Mouse (Mus musculus) small intestine, adult 2 months (tissue): ENCODE results near the gene Dennd6a. TPM values are rescaled to one million over a fixed set of nuclear protein-coding genes. Genes with fewer than 3 reads are reported as not detected.
"Not testable (repeated sequence)": the region's sequence is repeated elsewhere in the genome, so short reads cannot be mapped to it uniquely, and the experiment has no call there.

Source experiments
- H3K27ac ChIP-seq: fragments of 200-500 bp; 2 replicates; pipeline ENCODE4 v1.5.1; 2012; ENCODE audit warnings: low read depth, low read length, control low read depth, inconsistent platforms; ENCODE audit not compliant: insufficient read depth
- H3K27me3 ChIP-seq: fragments of 200-500 bp; 2 replicates; pipeline ENCODE4 v1.6.1; 2012; ENCODE audit warnings: mild to moderate bottlenecking, moderate library complexity, low read length, inconsistent platforms; ENCODE audit not compliant: control insufficient read depth, insufficient read depth
- H3K36me3 ChIP-seq: fragments of 200-500 bp; 2 replicates; pipeline ENCODE4 v1.6.1; 2012; ENCODE audit warnings: mild to moderate bottlenecking, low read length, control low read depth, inconsistent platforms; ENCODE audit not compliant: control insufficient read depth, insufficient read depth
- H3K4me1 ChIP-seq: fragments of 200-500 bp; 2 replicates; pipeline ENCODE4 v1.6.1; 2012; ENCODE audit warnings: low read length, inconsistent platforms, mixed read lengths; ENCODE audit not compliant: control insufficient read depth, insufficient read depth, insufficient read length
- H3K4me3 ChIP-seq: fragments of 200-500 bp; 2 replicates; pipeline ENCODE4 v1.5.1; 2012; ENCODE audit warnings: low read depth, mild to moderate bottlenecking, control low read depth, inconsistent platforms, low read length, moderate library complexity
- CTCF ChIP-seq: fragments of 200-500 bp; IDR thresholded peaks from 2 replicates; pipeline ENCODE4 v1.5.1; 2012; ENCODE audit warnings: low read depth, mild to moderate bottlenecking, control low read depth, inconsistent platforms, low read length, moderate library complexity, mixed read lengths; ENCODE audit not compliant: insufficient replicate concordance, insufficient read length; ENCODE audit errors: extremely low read depth
- POLR2A ChIP-seq: fragments of 200-500 bp; IDR thresholded peaks from 2 replicates; pipeline ENCODE4 v1.6.1; 2012; ENCODE audit warnings: low read depth, mild to moderate bottlenecking, control low read depth, inconsistent platforms, low read length, moderate library complexity
- WGBS: fragments of 180-500 bp; shearing (Covaris S2); methylation state at CpG from one replicate; pipeline ENCODE4 v1.1.7; 2018; 5-methylcytosine and 5-hydroxymethylcytosine counted together
- polyA plus RNA-seq: library from polyadenylated mRNA; depleted of rRNA; stranded (reverse); fragments of >200 nt; gene quantifications from 2 replicates; pipeline ENCODE4 v1.2.3, GENCODE M21; 2012

Gene Dennd6a
- polyA plus RNA-seq, 1 experiment = 8.6 TPM

GRCm38 (mm10) chr14:26663851-26664250 is 90.2 kb downstream of the Dennd6a start:
- no peak overlapping the region for H3K4me3 ChIP-seq
- peaks cover 7% of the 10 kb centered on the region; the same call in 1 of the 2 replicates for H3K4me1 ChIP-seq
- H3K27ac ChIP-seq = no peak overlapping the region
- no peak for TF ChIP-seq POLR2A
- no peak for TF ChIP-seq CTCF
- WGBS = 81% methylated on average over 2 of the region's 2 CpGs
- no peaks in the 10 kb centered on the region for H3K27me3 ChIP-seq
- peaks cover 16% of the 10 kb centered on the region for H3K36me3 ChIP-seq

DNA sequence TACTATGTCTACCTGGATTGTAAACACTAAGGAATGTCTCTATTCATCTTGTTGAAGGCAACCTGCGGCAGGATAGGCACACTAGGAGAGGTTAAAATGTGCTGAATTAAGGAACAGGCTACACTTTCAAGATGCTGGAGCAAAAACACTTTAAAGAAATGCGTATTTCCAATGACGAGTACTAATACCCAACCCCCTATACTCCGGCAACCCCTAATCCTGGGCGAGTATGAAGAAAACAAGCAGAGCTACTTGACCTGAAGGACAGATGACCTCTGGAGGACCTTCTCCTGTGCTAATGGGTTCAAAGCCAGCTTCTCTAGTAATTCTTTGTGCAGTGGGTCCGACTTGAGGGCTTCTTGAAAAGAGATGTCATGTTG is 94.3 kb downstream of the Dennd6a start:
- H3K27ac ChIP-seq = peak overlapping the region; percentile 89; the same call in 1 of the 2 replicates
- 6% methylated on average over 6 of the region's 6 CpGs for WGBS

DNA sequence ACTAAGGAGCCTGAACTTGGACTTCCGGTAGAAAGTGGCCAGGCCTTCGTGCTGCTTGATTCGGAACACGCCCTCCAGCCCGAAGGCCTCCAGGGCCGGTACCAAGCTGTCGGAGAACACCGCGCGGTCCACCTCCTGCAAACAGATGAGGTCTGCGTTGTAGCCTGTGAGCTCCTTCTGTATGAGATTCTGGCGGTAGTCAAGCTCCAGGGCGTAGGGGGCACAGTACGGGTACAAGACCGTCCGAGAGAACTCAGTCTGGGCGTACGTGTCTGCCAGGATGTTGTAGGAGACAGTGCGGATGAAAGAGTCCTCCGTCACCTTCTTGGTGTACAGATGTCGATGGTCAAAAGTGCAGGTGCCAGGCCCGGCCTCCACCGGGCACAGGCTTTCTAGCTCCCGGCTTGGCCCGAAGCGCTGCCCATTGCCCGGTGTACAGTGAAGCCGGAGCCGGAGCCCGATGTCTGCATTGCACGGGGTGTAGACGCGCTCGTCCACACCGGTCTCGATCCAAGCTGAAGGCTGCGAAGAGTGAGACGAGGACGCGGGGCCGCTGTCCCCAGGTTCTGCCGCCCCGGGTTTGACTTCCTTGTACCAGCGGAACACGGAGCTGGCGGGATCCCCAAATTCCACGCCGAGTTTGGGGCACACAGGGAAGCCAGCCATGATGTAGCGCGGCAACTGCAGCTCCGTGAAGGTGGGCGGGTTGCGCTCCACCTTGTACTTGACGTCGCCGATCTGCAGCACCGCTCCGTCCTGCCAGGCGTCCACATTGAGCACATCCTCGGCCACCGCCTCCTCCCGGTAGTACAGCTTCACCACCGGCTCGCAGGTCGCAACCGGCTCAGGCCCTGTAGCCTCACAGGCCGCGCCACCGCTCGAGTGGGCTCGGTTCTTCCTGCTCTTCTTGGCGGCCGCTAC is 95.0 kb downstream of the Dennd6a start:
- Histone ChIP-seq H3K27ac (peak overlapping the region; percentile 89), H3K27me3 (no peaks in the 10 kb centered on the region), H3K4me3 (peak overlapping the region; percentile 85), H3K4me1 (0 out of 2 replicates have a peak, but pooled peaks cover 2% of the 10 kb centered on the region), H3K36me3 (peaks cover 14% of the 10 kb centered on the region)
- WGBS = under 1% methylated on average over 73 of the region's 73 CpGs
- TF ChIP-seq CTCF (no peak), POLR2A (no peak; the same call in 1 of the 2 replicates)

More for the DNA sequence above, 94.3 kb downstream of the Dennd6a start:
- TF ChIP-seq CTCF = no peak
- no peak for TF ChIP-seq POLR2A
- Histone ChIP-seq H3K4me1 (0 out of 2 replicates have a peak, but pooled peaks cover 2% of the 10 kb centered on the region), H3K36me3 (peaks cover 14% of the 10 kb centered on the region), H3K4me3 (peak overlapping the region; percentile 85), H3K27me3 (no peaks in the 10 kb centered on the region)

GRCm38 (mm10) chr14:26669292-26670073 is 95.8 kb downstream of the Dennd6a start, which contains the start of gene Pde12:
Gene Pde12 (minus strand): TSS chr14:26669883.
- peak within 1 kb of the TSS; percentile 85 for H3K4me3 ChIP-seq
- H3K27ac ChIP-seq = peak within 1 kb of the TSS; percentile 89
- no peaks in the 10 kb centered on the region for H3K27me3 ChIP-seq
- 0 out of 2 replicates have a peak, but pooled peaks cover 2% of the 10 kb centered on the region for H3K4me1 ChIP-seq
- WGBS = under 1% methylated on average over 70 of the region's 70 CpGs
- H3K36me3 ChIP-seq = peaks cover 13% of the 10 kb centered on the region
- TF ChIP-seq POLR2A (peak; percentile 89), CTCF (no peak)

DNA sequence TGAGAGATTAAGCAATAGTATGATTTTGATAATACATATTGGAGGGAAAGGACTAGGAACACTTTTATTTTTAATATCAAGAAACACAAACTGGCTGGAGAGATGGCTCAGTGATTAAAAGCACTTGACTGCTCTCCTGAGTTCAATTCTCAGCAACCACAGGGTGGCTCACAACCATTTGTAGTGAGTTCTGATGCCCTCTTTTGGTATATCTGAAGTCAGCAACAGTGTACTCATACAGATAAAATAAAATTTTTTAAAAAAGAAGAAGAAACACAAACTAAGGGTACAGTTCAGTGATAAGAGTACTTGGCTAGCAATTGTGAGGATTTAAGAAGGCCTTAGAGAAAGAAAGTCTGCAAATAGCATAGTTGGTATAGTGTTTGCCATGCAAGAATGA is 97.3 kb downstream of the Dennd6a start:
- H3K4me1 ChIP-seq = 0 out of 2 replicates have a peak, but pooled peaks cover 2% of the 10 kb centered on the region
- H3K4me3 ChIP-seq = no peak overlapping the region
- H3K36me3 ChIP-seq = peaks cover 2% of the 10 kb centered on the region; the same call in 1 of the 2 replicates
- no peak overlapping the region for H3K27ac ChIP-seq
- no peaks in the 10 kb centered on the region for H3K27me3 ChIP-seq
- TF ChIP-seq CTCF = no peak
- TF ChIP-seq POLR2A = no peak

DNA sequence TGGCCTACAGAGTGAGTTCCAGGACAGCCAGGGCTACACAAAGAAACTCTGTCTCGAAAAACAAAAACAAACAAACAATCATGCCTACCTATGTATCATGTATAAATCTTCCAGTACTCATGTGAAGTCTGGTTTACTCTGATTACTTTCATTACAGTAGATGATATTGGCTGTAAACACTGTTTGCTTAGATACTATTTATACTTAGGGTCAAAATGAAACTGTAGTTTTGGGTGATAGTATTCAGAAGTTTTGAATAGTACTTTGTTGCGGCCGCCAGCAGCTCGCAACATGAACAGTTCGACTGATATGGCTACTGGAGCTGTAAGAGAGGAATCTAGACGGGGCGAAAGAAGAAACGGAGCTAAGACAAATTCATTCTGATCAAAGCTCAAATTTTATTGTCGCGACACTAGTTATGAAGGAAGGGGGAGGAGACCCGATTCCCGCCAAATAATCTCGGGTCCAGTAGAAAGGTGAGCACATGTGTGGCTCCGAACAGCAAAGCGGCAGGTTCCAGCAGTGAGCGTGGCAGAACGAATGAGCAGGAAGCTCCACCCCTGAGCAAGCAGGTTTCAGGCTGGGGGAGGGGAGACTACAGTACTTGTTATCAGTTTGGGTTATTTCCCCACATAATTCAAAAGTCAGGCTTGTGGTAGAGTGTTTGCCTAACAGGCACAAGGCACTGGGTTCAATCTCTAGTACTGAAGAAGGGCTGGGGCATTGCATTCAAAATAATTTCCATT is 98.4 kb downstream of the Dennd6a start:
- H3K4me1 ChIP-seq, H3K36me3 ChIP-seq, H3K27me3 ChIP-seq, H3K27ac ChIP-seq: not testable (repeated sequence)
- 48% methylated on average over 17 of the region's 17 CpGs for WGBS
- H3K4me3 ChIP-seq = peak overlapping the region; percentile 9; the same call in 1 of the 2 replicates

GRCm38 (mm10) chr14:26674476-26675169 is 101.0 kb downstream of the Dennd6a start:
- WGBS = 49% methylated on average over 2 of the region's 2 CpGs
- H3K36me3 ChIP-seq, H3K4me3 ChIP-seq, H3K27me3 ChIP-seq, H3K4me1 ChIP-seq, H3K27ac ChIP-seq: not testable (repeated sequence)
